Mouse (Mus musculus) testis, adult 10 weeks (tissue): ENCODE results near the gene Zfp804a. TPM values are rescaled to one million over a fixed set of nuclear protein-coding genes. Genes with fewer than 3 reads are reported as not detected.

Experiments
- polyA plus RNA-seq: library from polyadenylated mRNA; stranded (reverse); fragments of 350-450 nt; fragmentation: Illumina TruSeq; extraction: RNeasy Lipid Tissue Mini Kit (QIAGEN cat#74804); gene quantifications from one replicate; pipeline ENCODE4 v1.2.3, GENCODE M21; 2014; ENCODE audit warnings: low read depth, low replicate concordance

Gene Zfp804a
- polyA plus RNA-seq = not detected

GRCm38 (mm10) chr2:82053185-82053891 lies at the start of gene Zfp804a:
TSS of gene Zfp804a (plus strand) at chr2:82053222.

